Mouse (Mus musculus) lung, postnatal 25 days (tissue): Measurements from ENCODE around the gene Zfp652.
A peak's percentile ranks its signal among the peaks of the same experiment; 100 is the strongest.

ENCODE experiments used
- DNase-seq: peaks from one replicate; pipeline ENCODE4 v3.0.0; 2022; ENCODE audit warnings: low spot score

The Zfp652 gene

DNA sequence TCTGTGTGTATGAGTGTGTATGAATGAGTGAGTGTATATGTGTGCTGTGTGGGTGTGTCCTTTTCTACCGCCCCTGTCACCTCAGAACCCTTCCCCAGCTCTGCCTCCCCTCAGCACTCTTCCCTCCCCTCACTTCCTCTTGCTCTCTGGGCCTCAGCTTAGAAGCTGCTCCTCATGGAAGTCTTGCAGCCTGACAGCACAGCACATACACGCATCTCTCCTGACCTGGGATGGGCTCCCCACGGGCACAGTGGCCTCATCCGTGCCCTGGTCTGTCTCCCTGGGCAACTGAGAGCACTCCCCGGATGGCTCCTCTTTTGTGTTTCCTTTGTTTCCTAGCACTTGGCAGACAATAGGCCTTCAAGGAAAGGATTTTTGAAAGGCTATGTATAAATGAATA, 97.1 kb downstream of the Zfp652 start:
- no peak for DNase-seq

DNA sequence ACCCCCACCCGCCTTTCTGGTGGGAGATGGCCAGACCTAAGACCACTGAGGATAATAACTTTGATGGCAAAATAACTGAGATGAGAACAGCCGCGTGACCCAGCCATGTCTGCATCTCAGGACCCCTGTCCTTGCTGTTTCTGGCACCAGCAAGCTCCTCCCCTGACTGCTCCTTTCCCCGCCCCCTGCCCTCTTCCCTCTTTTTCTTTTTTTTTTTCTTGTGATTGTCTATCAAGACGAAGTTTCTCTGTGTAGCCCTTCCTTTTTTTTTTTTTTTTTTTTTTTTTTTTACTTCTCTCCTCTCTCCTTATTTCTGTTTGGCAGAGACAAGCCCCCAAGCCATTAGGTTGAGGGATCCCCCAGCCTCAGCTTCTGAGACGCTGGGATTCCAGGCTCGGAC, 98.4 kb downstream of the Zfp652 start:
- DNase-seq, result no peak

DNA sequence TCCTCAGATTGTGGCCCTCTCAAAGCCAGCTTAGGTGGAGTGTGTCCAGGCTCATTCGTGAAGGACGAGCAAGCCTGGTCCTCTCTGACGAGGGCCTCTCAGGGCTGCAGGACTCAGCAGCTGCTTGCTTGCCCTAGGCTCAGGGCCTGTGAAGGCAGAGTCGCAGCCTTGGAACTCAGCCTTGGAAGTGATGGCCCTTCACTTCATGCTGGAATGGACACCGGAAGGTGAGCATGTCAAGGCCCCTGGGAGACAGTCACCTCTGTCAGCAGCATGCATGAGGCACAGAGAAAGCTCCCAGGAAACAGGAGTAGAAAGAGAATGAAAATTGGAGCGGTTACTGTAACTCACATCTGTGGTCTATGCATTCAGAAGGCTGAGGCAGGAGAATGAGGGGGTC, 99.3 kb downstream of the Zfp652 start:
- DNase-seq, result no peak

DNA sequence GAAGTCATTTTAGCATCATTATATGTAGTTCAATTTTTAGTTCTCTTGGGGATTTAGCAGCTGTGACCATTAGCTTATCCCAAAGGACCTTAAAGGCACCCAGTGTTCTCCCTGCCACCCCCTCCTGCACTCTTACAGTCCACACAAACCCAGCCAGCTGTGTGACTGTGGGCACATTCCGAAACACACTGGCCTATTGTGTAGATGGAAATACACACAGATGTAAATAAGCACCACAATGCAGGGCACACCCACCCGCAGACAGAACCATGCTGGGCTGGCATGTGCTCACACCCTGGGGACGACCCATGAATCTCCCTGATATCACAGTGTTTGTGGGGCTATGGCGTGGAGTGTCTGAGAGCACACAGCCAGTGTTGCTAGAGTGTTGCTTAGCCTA, 99.8 kb downstream of the Zfp652 start:
- no peak for DNase-seq

DNA sequence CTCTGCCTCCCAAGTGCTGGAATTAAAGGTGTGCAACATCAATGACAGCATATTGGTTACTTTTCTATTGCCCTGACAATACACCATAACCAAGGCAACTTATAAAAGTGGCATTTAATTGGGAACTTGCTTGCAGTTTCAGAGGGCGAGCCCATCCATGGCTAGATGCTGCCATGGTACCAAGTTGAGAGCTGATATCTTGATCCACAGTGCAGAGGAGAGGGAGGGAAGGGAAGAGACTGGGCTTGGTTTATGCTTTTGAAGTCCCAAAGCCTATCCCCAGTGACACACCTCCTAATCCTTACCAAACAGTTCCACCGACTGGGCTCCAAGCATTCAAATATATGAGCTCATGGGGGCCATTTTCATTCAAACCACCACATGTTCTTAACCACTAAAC, 101.6 kb downstream of the Zfp652 start:
- no peak for DNase-seq

DNA sequence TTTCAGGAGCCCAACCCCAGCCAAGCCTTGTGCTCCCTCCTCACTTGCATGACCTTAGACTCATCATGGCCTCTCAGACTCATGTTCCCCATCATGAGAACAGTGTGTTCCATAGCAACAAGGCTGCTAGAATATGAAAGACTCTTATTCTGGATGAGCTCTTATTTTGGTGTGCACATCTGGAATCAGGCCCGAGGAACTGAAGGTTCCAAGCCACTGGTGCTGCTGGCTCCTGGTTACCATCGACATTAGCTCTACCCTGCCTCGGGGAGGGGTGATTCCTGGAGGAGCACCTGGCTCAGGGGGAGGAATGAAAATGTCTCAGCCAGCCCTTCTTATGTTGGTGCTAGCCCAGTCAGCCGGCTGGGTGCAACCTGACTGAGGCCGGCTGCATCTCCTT, 102.4 kb downstream of the Zfp652 start:
- no peak for DNase-seq

DNA sequence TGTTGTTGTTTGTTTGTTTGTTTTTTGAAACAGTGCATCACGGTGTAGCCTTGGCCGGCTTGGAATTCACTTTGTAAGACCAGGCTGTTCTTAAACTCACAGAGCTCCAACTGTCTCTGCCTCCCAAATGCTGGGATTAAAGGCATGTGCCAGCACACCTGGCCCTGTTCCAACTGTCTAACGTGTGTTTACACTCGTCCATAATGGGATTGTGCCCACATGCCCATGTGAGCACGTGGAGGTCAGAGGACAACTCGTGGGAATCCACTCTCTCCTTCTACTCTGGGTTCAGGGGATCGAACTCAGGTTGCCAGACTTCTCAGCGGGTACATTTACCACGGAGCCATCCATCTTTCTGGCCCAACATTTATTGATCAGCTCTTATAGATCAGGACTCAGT, 102.9 kb downstream of the Zfp652 start:
- no peak for DNase-seq

DNA sequence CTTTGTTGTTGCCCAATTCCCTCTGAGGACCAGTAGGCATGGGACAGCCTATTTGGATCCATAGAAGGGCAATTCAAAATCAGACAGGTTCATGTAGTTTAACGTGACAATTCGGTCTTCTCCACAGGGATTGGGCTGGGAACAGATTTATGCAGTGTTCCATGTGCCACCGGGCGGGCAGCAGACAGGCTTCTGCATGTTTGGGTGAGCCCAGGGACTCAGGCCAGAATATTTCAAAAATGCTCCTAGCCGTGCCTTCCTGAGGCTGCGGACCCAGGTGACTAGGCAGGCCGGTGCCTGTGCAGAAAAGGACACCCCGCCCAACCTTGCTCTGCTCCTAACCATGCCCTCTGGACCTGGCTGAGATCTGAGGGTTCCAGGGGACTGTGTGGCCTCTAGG, 106.7 kb downstream of the Zfp652 start:
- no peak for DNase-seq

DNA sequence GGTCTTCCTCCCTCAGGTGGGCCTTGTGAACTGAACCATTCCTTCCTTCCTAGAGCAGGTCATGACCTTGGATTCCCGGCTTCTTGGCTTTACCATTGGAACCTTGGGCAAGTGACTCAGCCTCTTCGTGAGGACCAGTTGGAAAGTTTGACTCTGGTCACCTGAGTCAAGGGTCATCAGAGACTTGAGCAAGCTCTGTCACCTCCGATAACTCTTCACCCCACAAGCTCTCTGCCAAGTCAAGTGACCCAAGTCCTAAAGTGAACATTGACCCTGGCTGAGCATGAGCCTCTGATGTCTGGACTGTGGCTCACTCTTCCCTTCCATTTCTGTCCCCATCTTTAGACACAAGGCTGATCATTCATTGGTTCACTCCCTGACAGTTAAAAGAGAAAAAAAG, 109.0 kb downstream of the Zfp652 start:
- no peak for DNase-seq

DNA sequence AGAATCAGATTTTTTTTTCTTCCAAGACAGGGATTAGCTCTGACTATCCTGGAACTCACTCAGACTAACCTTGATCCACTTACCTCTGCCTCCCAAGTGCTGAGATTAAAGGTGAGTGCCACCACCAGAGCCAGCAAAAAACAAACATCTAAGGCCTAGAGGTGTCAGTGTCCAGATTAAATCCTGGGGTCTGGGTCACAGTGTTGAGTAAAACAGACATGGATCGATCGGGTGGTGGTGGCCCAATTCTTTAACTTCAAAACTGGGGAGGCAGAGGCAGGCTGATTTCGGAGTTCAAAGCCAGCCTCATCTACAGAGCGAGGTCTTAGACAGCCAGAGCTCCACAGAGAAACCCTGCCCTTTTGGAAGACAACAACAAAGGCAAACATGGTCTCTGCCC, 110.0 kb downstream of the Zfp652 start:
- DNase-seq, result no peak

DNA sequence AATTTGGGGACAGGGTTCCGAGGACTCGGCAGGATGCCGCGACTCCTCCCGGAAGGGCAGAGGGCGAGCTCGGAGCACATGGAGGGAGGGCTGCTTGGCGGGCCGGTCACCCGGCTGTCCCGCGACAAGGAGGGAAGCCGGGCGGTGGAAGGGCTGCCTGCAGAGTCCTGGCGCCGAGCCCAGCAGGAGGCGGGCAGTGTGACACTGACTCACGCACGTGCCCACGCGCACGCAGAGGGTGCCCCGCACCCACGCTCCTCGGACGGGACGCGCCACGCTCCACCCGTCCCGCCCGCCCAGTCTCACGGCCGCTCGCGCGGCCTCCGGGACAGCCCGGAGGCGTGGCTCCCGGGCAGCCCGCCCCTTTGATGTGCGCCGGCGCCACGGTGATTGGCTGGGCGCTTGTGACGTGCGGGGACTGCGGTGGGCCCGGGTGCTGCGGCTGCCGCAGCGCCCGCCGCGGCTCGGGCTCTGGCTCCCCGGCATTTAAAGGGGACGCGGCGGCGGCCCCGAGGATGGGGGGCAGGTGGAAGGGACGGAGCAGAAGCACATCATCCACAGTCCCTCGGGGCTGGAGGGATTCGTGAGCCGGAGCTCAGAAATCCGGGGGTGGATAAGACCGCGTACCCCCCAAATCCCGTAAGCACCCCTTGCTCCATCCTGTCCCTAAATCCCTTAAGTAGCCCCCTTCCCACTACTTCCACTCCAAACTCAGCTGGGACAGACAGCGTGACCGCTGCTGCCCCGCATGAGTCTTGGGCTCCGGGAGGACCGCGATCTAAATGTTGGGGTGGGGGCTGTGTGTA, 111.8 kb downstream of the Zfp652 start, which contains the start of gene Phospho1:
Gene Phospho1, plus strand, starts transcription at position 429 of the 806 bp plus-strand sequence.
- DNase-seq, result peak; percentile 93

DNA sequence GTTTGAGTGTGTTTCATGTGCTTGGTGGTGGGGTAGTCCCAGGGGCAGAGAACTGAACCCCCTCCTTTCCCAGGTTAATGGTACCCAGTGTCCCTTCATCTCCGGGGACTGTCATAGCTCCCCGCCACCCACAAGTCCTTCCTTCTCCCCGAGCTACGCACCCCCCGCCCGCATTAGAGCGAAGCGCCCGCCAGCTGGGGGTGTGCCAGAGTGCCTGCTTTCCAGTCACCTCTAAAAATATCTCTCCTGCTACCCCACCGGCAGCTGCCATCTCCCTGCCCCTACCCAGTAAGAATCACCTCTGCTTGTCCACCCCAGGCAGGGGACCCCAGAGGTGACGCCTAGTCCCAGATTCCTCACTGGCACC, 112.4 kb downstream of the Zfp652 start:
- DNase-seq, result peak; percentile 56

DNA sequence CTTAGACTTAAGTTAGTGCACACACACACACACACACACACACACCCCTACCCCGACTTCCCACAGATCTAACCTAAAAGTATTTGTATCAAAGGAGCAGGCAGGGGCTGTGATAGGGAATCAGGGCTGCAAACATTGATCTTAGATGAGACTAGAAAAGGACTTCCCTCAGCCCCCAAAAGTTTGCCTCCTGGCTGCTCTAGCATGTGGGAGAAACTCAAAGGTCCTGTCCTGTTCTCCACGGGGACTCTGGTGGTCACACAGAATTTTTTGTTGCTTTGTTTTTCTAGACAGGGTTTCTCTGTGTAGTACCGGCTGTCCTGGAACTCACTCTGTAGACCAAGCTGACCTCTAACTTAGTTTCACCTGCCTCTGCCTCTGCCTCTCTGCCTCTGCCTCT, 113.2 kb downstream of the Zfp652 start:
- no peak for DNase-seq

DNA sequence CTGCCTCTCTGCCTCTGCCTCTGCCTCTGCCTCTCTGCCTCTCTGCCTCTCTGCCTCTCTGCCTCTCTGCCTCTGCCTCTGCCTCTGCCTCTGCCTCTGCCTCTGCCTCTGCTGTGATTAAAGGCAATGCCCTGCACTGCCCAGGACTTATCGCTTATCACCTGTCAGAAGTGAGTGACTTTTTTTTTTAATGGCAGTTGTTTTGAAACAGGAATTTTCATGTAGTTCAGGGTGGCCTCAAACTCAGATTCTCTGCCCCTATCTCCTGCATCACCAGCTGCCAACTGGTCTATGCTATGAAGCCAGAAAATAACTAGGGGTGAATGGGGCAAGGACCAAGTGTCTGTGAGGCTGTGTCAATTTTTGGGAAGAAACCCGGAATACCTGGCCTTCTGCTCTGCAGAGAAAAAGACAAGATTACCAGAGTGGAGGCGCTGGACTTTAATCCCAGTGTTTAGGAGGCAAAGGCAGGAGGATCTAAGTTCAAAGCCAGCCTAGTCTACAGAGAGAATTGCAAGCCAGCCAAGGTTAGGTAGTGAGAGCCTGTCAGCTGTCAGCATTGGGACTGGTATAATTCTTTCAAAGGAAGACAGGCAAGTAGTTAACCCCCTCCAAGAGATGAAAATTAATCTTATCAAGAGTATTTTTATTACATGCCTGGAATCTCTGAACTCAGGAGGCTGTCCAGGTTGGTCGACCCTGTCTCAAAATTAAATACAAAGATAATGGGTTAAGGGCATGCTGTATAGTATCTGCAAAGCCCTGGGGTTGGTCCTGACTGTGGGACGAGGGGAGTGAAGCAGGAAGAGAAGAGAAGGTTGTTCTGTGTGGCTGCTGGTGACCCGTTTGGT, 114.1 kb downstream of the Zfp652 start:
- DNase-seq, result no peak

DNA sequence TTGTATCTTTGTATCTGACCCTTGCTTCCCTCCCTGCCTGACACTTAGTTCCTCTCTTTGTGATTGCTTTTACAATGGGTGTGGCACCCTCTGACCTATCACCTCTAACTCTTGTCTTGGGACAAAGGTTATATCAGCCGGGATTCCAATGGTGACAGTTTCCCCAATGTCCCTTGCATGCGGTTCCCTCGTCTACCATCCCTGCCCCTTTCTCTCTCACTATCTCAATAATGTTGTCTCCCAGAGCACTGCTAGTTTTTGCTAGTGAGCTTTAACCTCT, 114.6 kb downstream of the Zfp652 start:
- no peak for DNase-seq

DNA sequence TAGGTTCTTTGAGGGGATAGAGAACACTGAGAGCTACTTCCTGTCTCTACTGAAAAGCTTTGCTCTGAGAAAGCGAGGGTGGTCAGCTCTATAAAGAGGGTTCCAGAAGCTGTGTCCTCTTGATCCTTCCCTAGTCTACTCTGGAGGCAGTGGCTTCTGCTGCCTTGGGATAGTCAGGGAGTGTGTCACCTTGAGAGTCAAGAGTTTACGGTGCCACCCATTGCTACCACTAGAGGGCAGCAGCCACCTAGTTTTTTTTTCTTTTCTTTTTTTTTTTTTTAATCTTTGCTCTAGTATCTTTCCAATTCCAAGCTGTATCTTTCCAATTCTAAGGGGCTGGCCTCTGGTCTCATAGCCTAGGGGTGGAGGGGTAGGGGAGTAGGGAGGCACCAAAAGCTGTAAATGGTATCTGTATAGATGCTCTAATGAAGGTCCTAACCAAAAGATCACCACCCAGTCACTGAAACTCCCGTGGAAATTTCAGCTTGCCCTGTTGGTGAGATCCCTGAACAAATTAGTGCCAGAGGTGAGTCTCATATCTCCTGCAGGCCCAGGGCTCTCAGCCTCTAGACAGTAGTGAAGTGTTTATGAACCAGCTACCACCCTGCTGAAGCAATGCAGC, 115.1 kb downstream of the Zfp652 start:
- DNase-seq, result peak; percentile 78

DNA sequence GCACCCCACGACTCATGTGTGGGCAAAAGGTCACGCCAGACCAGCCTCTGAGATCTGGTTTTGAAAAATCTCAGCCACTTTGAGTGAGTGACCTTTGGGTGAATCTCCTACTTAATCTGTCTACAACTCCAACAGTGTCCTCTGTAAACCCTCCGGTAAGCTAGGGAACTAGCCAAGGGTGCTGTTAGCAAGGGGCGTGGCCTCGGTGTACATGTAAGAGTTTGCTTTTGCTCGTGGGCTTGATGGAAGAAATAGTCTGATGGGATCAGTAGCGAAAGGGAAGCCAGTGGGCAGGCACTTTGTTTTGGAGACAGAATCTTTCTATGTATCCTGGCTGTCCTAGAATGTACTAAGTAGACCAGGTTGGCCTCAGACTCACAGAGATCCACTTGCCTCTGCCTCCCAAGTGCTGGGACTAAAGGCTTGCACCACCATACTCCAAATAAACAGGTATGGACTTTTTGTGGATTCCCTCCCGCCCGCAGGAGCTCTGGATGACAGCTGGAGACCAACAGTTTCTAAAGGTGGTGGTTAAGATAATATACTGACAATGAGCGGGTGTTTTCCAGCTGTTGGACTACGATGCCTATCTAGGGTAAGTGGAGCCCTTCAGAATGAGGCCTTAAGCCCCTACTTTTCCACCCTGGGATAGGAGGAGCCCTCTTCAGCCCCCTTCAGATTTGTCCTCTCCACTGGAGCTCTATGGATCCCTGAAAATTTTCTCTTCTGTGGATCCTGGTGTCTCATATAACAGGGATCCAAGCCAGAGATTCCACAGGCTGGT, 115.9 kb downstream of the Zfp652 start:
- DNase-seq, result no peak

DNA sequence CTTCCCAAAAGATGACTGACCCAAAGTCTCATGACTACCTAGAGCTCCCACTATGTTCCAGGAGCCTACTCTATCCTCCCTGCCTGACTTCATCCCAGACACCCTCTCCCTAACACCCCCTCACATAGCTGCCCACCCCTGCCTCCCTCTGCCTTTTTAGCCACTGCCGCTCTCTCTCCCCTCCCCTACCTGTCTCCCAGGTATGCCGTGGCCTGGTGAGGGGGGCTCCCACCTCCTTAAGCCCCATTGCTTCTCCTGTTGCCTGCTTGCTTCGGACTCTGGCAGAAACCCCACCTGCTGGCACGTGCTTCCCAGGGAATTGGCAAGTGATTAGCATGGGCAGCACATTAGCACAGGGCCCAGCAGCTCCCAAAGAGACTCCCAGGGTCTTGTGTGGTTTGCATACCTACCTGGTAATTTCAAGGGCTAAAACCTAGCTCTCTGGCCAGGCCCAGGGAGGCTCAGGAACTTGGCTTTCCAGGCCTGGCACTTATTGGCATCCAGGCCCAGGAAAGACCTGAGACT, 117.1 kb downstream of the Zfp652 start:
- no peak for DNase-seq

DNA sequence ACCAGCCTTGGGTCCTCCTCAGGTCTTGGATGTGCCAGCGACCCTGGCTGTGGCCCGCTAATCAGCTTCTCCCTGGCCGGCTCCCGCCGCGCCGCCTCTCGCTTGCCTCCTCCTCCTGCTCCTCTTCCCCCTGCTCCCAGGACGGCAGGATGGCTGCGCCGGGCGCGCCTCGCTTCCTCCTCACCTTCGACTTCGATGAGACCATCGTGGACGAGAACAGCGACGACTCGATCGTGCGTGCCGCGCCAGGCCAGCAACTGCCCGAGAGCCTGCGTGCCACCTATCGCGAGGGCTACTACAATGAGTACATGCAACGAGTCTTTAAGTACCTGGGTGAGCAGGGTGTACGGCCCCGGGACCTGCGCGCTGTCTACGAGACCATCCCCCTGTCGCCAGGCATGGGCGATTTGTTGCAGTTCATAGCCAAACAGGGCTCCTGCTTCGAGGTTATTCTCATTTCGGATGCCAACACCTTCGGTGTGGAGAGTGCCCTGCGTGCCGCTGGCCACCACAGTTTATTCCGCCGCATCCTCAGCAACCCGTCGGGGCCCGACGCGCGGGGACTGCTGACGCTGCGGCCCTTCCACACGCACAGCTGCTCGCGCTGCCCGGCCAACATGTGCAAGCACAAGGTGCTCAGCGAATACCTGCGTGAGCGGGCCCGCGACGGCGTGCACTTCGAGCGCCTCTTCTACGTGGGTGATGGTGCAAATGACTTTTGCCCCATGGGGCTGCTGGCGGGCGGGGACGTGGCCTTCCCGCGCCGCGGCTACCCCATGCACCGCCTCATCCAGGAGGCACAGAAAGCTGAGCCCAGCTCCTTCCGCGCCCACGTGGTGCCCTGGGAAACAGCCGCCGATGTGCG, 118.2 kb downstream of the Zfp652 start:
- DNase-seq, result no peak

DNA sequence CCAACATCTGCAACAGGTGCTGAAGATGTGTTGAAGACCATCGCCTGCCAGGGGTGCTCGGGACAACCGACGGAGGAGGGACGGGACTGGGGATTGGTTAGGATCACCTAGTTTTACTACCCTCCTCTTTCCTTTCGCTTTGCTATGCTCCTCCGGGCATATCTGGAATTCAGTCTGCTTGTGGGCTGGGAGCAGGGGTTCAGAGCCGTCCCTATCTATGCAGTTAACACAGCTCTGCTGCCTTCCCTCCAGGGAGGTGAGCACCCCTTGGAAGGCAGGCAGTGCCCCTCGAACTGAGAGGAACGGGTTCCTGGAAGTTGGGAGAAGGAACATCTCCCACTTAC, 118.8 kb downstream of the Zfp652 start:
- DNase-seq, result no peak

DNA sequence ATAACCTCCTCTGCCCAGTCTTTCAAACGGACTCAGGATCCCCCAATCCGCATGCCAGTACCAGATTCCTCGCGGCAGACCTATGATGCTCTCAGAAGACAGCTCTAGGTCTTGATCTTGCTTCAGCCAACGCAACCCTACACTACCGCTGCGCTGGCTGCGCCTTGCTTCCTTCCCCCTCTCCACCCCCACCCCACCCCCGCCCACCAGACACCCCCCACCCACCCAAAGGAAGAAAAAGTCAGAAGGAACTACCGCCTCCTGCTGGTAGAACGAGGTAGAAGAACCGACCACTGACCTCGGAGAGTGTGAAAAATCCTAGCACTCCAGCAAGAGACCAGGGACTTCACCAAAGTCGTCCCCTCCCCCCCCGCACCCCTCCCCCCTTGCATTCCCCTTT, 119.2 kb downstream of the Zfp652 start:
- DNase-seq, result no peak
